Mouse (Mus musculus): Measurements from ENCODE around the gene Slc44a1. TPM values are rescaled to one million over a fixed set of nuclear protein-coding genes. Genes with fewer than 3 reads are reported as not detected.

The Slc44a1 gene
- 11.4 TPM for polyA plus RNA-seq (2014; fragmentation: Illumina TruSeq; extraction: RNeasy Lipid Tissue Mini Kit (QIAGEN cat#74804); ENCODE audit: low read depth, low replicate concordance)

GRCm38 (mm10) chr4:53440010-53440815, at the start of gene Slc44a1:
Gene Slc44a1, plus strand, starts transcription at chr4:53440413.

GRCm38 (mm10) chr4:53631316-53632010, 191.2 kb downstream of the Slc44a1 start, which contains the start of gene Fsd1l:
Gene Fsd1l, plus strand, starts transcription at chr4:53631471.

Other genes with a start within 250 kb of the Slc44a1 start
- 31.8 TPM for gene Fsd1l, start 191.1 kb downstream of the Slc44a1 start, polyA plus RNA-seq (2014; fragmentation: Illumina TruSeq; extraction: RNeasy Lipid Tissue Mini Kit (QIAGEN cat#74804); ENCODE audit: low read depth, low replicate concordance)